Mouse (Mus musculus): ENCODE measurements around the gene Gm49405. TPM values are rescaled to one million over a fixed set of nuclear protein-coding genes. Genes with fewer than 3 reads are reported as not detected.
A peak's percentile ranks its signal among the peaks of the same experiment; 100 is the strongest.
"Not testable (repeated sequence)": the region's sequence is repeated elsewhere in the genome, so short reads cannot be mapped to it uniquely, and the experiment has no call there.

The Gm49405 gene
- polyA plus RNA-seq, 1 experiment: 2.1 TPM

GRCm38 (mm10) chr19:4042124-4042523, 41.7 kb downstream of the Gm49405 start:
- no peak for TF ChIP-seq CTCF (IDR thresholded peaks at IDR 0.05; ENCODE audit: borderline replicate concordance, insufficient read depth, low read length)
- no peak for TF ChIP-seq POLR2A (IDR thresholded peaks at IDR 0.05; ENCODE audit: low read depth, low read length)
- H3K4me3 ChIP-seq (ENCODE audit: insufficient read depth, low read length): no peak overlapping the region

GRCm38 (mm10) chr19:4044109-4044508, 43.7 kb downstream of the Gm49405 start:
- H3K27ac ChIP-seq (ENCODE audit: insufficient read depth, low read length); H3K4me3 ChIP-seq (ENCODE audit: insufficient read depth, low read length): not testable (repeated sequence)

More at GRCm38 (mm10) chr19:4042124-4042523, 41.7 kb downstream of the Gm49405 start:
- Histone ChIP-seq H3K4me1 (ENCODE audit: control insufficient read depth, insufficient read depth, low read length) (no peaks in the 10 kb centered on the region), H3K27ac (ENCODE audit: insufficient read depth, low read length) (no peak overlapping the region)

DNA sequence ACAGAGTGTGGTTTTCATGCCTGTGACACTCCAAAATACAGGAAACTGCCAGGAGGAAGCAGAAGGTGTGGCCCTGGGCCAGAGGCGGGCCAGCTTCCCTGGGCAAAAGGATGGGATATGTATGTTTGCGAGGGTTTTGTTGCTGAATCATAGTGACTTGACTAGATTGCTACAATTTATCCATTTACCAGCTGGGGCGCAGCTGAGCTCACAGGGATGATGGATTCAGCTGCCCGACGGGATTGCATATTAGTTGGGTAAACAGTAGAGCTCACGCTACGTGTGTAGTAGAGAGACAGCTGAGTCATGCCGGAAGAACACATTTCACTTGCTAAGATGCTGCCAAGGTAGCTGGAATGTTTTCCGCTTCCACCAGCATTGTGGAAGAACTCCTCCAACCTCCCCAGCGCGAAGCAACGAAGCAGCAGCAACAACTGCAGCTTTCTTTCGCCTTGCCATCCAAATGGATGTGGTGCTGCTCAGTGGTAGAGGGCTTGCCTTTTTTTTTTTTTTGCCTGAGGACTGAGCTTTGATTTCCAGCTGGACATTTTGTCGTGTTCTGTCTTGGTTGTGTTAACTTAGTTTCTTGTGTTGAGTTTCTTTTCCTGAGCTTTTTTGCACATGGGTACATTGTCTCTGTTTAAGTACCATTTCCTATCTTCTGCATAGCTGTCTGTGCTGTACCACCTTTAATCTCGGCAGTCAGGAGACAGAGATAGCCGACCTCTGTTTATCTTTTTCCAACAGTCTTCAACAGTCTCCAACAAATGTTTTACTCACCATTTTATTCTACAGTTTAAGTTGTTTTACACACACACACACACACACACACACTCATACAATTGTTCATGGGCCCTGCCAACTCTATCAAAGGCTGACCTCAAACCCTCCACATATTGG, 45.8 kb downstream of the Gm49405 start, which contains the start of gene Gstp2:
Gene Gstp2, minus strand, starts transcription at position 58 of the 900 bp plus-strand sequence.
- no peak within 1 kb of the TSS for H3K4me3 ChIP-seq (ENCODE audit: insufficient read depth, low read length)
- peak within 1 kb of the TSS; percentile 65 for H3K27ac ChIP-seq (ENCODE audit: insufficient read depth, low read length)
- TF ChIP-seq CTCF (IDR thresholded peaks at IDR 0.05; ENCODE audit: borderline replicate concordance, insufficient read depth, low read length) (peak; percentile 8; the same call in 1 of the 2 replicates), POLR2A (IDR thresholded peaks at IDR 0.05; ENCODE audit: low read depth, low read length) (no peak)
- H3K4me1 ChIP-seq (ENCODE audit: control insufficient read depth, insufficient read depth, low read length): no peaks in the 10 kb centered on the region

More at GRCm38 (mm10) chr19:4044109-4044508, 43.7 kb downstream of the Gm49405 start:
- H3K4me1 ChIP-seq (ENCODE audit: control insufficient read depth, insufficient read depth, low read length): not testable (repeated sequence)

- no peak overlapping the region for H3K4me3 ChIP-seq (ENCODE audit: insufficient read depth, low read length)
- TF ChIP-seq CTCF (IDR thresholded peaks at IDR 0.05; ENCODE audit: borderline replicate concordance, insufficient read depth, low read length) (no peak), POLR2A (IDR thresholded peaks at IDR 0.05; ENCODE audit: low read depth, low read length) (no peak)
- no peak overlapping the region for H3K27ac ChIP-seq (ENCODE audit: insufficient read depth, low read length)
- no peaks in the 10 kb centered on the region for H3K4me1 ChIP-seq (ENCODE audit: control insufficient read depth, insufficient read depth, low read length)
These were observed 46.4 kb downstream of the Gm49405 start for GRCm38 (mm10) chr19:4046866-4047254.

DNA sequence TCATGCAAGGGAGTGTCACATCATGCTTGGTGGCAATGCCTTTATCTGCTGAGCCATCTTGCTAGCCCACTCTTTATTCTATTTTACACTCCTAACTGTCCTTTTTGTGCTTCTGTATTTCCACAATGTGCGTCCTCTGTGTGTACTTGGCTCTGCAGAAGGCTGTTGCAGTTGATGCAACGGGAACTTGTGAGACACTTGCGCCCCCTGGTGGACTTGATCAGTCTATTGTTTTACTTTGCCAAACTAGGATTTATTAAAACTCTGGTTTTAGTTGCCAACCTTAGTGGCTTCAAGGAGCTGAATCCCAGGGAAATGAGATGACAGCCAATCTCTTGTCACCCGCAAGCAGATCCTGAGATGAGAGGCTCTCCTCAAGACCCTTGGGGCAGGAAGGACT, 47.4 kb downstream of the Gm49405 start:
- TF ChIP-seq CTCF (IDR thresholded peaks at IDR 0.05; ENCODE audit: borderline replicate concordance, insufficient read depth, low read length) (peak; percentile 48; the same call in 1 of the 2 replicates), POLR2A (IDR thresholded peaks at IDR 0.05; ENCODE audit: low read depth, low read length) (no peak)
- no peak overlapping the region for H3K27ac ChIP-seq (ENCODE audit: insufficient read depth, low read length)
- H3K4me1 ChIP-seq (ENCODE audit: control insufficient read depth, insufficient read depth, low read length): 0 out of 2 replicates have a peak, but pooled peaks cover 2% of the 10 kb centered on the region
- H3K4me3 ChIP-seq (ENCODE audit: insufficient read depth, low read length): no peak overlapping the region

- H3K4me1 ChIP-seq (ENCODE audit: control insufficient read depth, insufficient read depth, low read length); H3K27ac ChIP-seq (ENCODE audit: insufficient read depth, low read length); H3K4me3 ChIP-seq (ENCODE audit: insufficient read depth, low read length): not testable (repeated sequence)
These were observed 48.6 kb downstream of the Gm49405 start for GRCm38 (mm10) chr19:4049069-4049468.

- TF ChIP-seq POLR2A (IDR thresholded peaks at IDR 0.05; ENCODE audit: low read depth, low read length) (no peak), CTCF (IDR thresholded peaks at IDR 0.05; ENCODE audit: borderline replicate concordance, insufficient read depth, low read length) (no peak)
- no peak overlapping the region for H3K4me3 ChIP-seq (ENCODE audit: insufficient read depth, low read length)
- H3K4me1 ChIP-seq (ENCODE audit: control insufficient read depth, insufficient read depth, low read length): 0 out of 2 replicates have a peak, but pooled peaks cover 2% of the 10 kb centered on the region
- H3K27ac ChIP-seq (ENCODE audit: insufficient read depth, low read length): no peak overlapping the region
These were observed 50.6 kb downstream of the Gm49405 start for GRCm38 (mm10) chr19:4051016-4051415.

GRCm38 (mm10) chr19:4051741-4052515, 51.5 kb downstream of the Gm49405 start:
- Histone ChIP-seq H3K4me1 (ENCODE audit: control insufficient read depth, insufficient read depth, low read length) (0 out of 2 replicates have a peak, but pooled peaks cover 2% of the 10 kb centered on the region), H3K4me3 (ENCODE audit: insufficient read depth, low read length) (no peak overlapping the region), H3K27ac (ENCODE audit: insufficient read depth, low read length) (no peak overlapping the region)
- TF ChIP-seq POLR2A (IDR thresholded peaks at IDR 0.05; ENCODE audit: low read depth, low read length) (no peak), CTCF (IDR thresholded peaks at IDR 0.05; ENCODE audit: borderline replicate concordance, insufficient read depth, low read length) (peak; percentile 45; the same call in 1 of the 2 replicates)

DNA sequence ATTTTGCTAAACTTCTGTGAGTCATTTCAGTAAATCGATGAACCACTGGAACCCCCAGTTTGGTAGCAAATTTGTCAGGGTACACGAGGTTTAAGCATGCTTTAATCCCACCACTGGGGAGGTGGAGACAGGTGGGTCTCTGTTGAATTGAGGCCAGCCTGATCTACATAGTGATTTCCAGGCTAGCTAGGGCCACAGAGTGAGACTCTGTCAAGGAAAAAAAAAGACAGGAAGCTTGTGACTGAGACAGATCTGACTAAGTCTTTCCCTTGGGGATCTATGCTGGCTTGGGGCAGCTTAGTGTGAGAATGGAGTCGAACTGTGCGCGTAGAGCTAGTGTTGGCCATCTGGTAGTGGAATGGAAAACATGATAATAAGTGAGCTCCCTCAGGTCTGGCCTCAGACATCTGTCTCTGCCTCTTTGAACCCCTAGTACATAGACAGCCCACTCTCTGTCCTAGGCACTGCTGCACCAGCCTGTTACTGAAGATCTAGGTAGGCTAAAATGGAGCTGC, 52.1 kb downstream of the Gm49405 start:
- TF ChIP-seq CTCF (IDR thresholded peaks at IDR 0.05; ENCODE audit: borderline replicate concordance, insufficient read depth, low read length) (no peak), POLR2A (IDR thresholded peaks at IDR 0.05; ENCODE audit: low read depth, low read length) (no peak)
- 0 out of 2 replicates have a peak, but pooled peaks cover 2% of the 10 kb centered on the region for H3K4me1 ChIP-seq (ENCODE audit: control insufficient read depth, insufficient read depth, low read length)
- no peak overlapping the region for H3K27ac ChIP-seq (ENCODE audit: insufficient read depth, low read length)
- H3K4me3 ChIP-seq (ENCODE audit: insufficient read depth, low read length): no peak overlapping the region

All from embryonic fibroblast, embryonic 13.5 days (primary cell).